Mouse (Mus musculus) erythroblast, embryonic 14.5 days (primary cell): Measurements from ENCODE around the gene Clstn2.

Experiments
- GATA1 ChIP-seq: IDR thresholded peaks from 2 replicates; pipeline ENCODE4 v1.6.1; 2012; ENCODE audit warnings: low read length, inconsistent platforms, mixed read lengths
- TAL1 ChIP-seq: IDR thresholded peaks from 3 replicates; pipeline ENCODE4 v1.6.1; 2012; ENCODE audit warnings: low read length, inconsistent platforms, mixed read lengths

GRCm38 (mm10) chr9:97670666-97671065 is 362.3 kb downstream of the Clstn2 start:
- no peak for TF ChIP-seq GATA1
- no peak for TF ChIP-seq TAL1
